Mouse (Mus musculus): ENCODE results near the gene Ghr. TPM values are rescaled to one million over a fixed set of nuclear protein-coding genes. Genes with fewer than 3 reads are reported as not detected.

Ghr gene
- polyA plus RNA-seq, 1 experiment from 2014 or later = 15.2 TPM

DNA sequence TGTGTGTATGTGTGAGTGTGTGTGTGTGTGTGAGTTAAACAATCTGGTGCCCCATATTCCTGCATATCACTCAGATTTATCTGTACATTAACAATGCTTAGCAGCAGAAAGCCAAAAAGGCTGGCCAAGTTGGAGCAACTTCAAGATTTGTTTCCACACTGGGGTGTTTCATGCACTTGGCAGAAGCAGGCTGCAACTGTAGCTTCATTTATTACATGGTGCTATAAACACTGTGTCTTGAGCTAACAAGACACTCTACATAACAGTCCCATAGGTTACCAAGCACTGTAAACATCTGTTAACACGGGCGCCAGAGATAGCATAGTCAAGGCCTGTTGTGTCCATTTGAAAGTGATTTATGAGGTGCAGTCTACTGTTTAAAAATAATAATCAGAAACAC, 3.1 kb downstream of the Ghr start:
- H3K27ac ChIP-seq (replicated peaks) = no peak overlapping the region
- peaks cover 10% of the 10 kb centered on the region for H3K4me1 ChIP-seq (replicated peaks)
- H3K27me3 ChIP-seq = no peaks in the 10 kb centered on the region
- H3K9me3 ChIP-seq = no peaks in the 10 kb centered on the region
- H3K4me2 ChIP-seq = peak overlapping the region; percentile 19; the same call in 1 of the 2 replicates
- no peak overlapping the region for H3K9ac ChIP-seq
- H3K36me3 ChIP-seq = no peaks in the 10 kb centered on the region
- H3K4me3 ChIP-seq = no peak overlapping the region
- WGBS = 66% methylated on average over 2 of the region's 2 CpGs
- ATAC-seq (ENCODE audit: low read depth) = no peak

- no peak overlapping the region for H3K4me2 ChIP-seq
- 60% methylated on average over 5 of the region's 5 CpGs for WGBS
- H3K9me3 ChIP-seq = no peaks in the 10 kb centered on the region
- H3K27ac ChIP-seq (replicated peaks) = no peak overlapping the region
- H3K9ac ChIP-seq = no peak overlapping the region
- peaks cover 10% of the 10 kb centered on the region for H3K4me1 ChIP-seq (replicated peaks)
- H3K27me3 ChIP-seq = no peaks in the 10 kb centered on the region
- no peaks in the 10 kb centered on the region for H3K36me3 ChIP-seq
- H3K4me3 ChIP-seq = no peak overlapping the region
- ATAC-seq (ENCODE audit: low read depth) = no peak
Observed at GRCm38 (mm10) chr15:3578286-3578980, 4.9 kb downstream of the Ghr start.

DNA sequence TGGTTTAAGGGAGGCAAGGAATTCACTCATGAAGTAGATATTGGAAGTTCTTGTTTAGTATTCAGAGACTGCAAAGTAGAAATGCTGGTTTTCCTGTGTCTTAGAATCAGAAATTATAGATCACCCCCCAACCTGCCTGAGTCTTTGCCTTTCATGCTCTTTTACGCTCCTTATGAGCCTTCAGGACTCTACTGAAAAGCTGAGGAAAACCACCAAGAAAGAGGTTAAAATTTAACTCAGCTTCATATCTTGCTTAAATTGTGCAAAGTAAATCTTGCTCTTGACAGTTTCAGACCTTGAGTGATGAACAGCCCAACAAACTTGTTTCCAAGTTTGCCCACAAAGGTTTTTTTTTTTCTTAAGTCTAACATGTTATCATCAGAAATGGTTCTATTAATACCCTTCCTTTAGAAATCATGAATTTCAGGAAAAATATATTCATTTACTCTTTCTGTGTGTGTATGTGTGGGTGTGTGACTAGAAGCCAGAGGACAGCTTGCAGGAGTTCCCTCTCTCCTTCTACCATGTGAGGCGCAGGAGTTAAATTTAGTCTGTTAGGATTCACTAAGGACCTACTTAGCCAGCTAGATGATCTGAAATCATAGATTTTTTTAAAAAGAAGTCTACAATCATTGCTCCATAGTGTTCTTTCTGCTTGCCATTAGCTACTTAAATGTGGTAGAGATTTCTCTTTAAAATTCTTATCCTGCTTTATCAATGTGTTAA, 14.0 kb downstream of the Ghr start:
- no peak overlapping the region for H3K4me3 ChIP-seq
- H3K4me1 ChIP-seq (replicated peaks) = no peaks in the 10 kb centered on the region
- no peaks in the 10 kb centered on the region for H3K27me3 ChIP-seq
- no peak overlapping the region for H3K27ac ChIP-seq (replicated peaks)
- H3K9ac ChIP-seq = no peak overlapping the region
- WGBS = 92% methylated on average over 2 of the region's 2 CpGs
- no peak for ATAC-seq (ENCODE audit: low read depth)
- H3K36me3 ChIP-seq = no peaks in the 10 kb centered on the region
- H3K9me3 ChIP-seq = no peaks in the 10 kb centered on the region
- H3K4me2 ChIP-seq = no peak overlapping the region

DNA sequence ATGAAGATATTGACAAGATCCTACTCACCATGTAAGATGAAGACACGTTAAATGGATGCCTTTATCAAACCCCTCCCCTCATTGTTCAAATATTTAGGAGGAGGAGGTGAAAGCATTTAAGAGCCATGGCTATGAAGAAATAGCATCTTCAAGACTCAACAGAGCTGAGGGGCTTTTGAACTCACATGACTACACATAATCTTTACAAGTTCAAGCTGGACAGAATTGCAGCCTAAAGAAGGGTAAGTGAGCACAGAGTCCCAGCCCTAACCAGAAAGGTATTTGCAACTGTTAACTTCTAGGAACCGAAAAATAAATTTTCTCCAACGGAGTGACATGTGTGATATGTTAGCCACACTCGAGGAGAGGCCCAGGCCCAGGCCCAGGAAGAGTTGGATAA, 18.7 kb downstream of the Ghr start:
- Histone ChIP-seq H3K27ac (replicated peaks) (no peak overlapping the region), H3K9me3 (no peaks in the 10 kb centered on the region), H3K4me3 (no peak overlapping the region), H3K27me3 (no peaks in the 10 kb centered on the region), H3K9ac (no peak overlapping the region), H3K4me2 (no peak overlapping the region), H3K36me3 (no peaks in the 10 kb centered on the region), H3K4me1 (replicated peaks) (no peaks in the 10 kb centered on the region)
- no peak for ATAC-seq (ENCODE audit: low read depth)
- WGBS = 81% methylated on average over 4 of the region's 4 CpGs

DNA sequence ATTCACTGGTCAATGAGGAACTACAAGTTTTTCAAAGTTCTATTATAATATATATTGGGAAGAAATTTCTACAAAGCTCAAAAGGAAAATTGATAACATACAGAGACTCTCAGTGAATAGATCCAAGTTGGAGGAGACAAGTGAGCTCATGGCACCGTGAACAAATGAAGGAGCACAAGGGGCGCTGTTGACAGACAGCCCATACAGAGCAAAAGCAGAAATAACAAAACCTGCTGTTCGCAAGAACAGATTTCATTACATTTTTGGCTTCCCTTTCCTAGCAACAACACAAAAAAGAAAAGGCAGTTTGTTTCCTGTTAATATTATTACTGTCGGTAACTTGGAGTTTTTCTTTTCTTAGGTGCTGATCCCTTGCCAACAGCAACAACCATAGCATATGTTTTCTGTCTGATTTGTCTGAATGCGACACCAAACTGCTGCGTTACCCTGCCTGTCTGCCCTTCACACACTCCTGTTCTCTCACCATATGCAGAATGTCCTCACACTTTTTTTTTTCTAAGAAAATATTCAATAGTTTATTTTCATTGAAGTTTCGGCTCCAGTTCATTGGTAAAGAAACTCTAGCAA, 19.3 kb downstream of the Ghr start:
- ATAC-seq (ENCODE audit: low read depth) = no peak
- Histone ChIP-seq H3K4me1 (replicated peaks) (no peaks in the 10 kb centered on the region), H3K9ac (no peak overlapping the region), H3K27ac (replicated peaks) (no peak overlapping the region), H3K9me3 (no peaks in the 10 kb centered on the region), H3K27me3 (no peaks in the 10 kb centered on the region), H3K36me3 (no peaks in the 10 kb centered on the region), H3K4me2 (no peak overlapping the region), H3K4me3 (no peak overlapping the region)
- 64% methylated on average over 7 of the region's 7 CpGs for WGBS

GRCm38 (mm10) chr15:3563473-3563872, 19.8 kb downstream of the Ghr start:
- no peak overlapping the region for H3K4me2 ChIP-seq
- H3K4me3 ChIP-seq = no peak overlapping the region
- H3K36me3 ChIP-seq = no peaks in the 10 kb centered on the region
- no peaks in the 10 kb centered on the region for H3K27me3 ChIP-seq
- no peak overlapping the region for H3K27ac ChIP-seq (replicated peaks)
- no peak overlapping the region for H3K9ac ChIP-seq
- no peak for ATAC-seq (ENCODE audit: low read depth)
- H3K9me3 ChIP-seq = no peaks in the 10 kb centered on the region
- 83% methylated on average over 1 of the region's 1 CpGs for WGBS
- no peaks in the 10 kb centered on the region for H3K4me1 ChIP-seq (replicated peaks)

GRCm38 (mm10) chr15:3558524-3558923, 24.8 kb downstream of the Ghr start:
- Histone ChIP-seq H3K4me3 (no peak overlapping the region), H3K9me3 (no peaks in the 10 kb centered on the region), H3K27ac (replicated peaks) (no peak overlapping the region), H3K27me3 (no peaks in the 10 kb centered on the region), H3K9ac (no peak overlapping the region), H3K36me3 (no peaks in the 10 kb centered on the region), H3K4me1 (replicated peaks) (no peaks in the 10 kb centered on the region), H3K4me2 (no peak overlapping the region)
- WGBS = 91% methylated on average over 3 of the region's 3 CpGs
- no peak for ATAC-seq (ENCODE audit: low read depth)

- no peak for ATAC-seq (ENCODE audit: low read depth)
Observed at GRCm38 (mm10) chr15:3544289-3544688, 39.0 kb downstream of the Ghr start.

DNA sequence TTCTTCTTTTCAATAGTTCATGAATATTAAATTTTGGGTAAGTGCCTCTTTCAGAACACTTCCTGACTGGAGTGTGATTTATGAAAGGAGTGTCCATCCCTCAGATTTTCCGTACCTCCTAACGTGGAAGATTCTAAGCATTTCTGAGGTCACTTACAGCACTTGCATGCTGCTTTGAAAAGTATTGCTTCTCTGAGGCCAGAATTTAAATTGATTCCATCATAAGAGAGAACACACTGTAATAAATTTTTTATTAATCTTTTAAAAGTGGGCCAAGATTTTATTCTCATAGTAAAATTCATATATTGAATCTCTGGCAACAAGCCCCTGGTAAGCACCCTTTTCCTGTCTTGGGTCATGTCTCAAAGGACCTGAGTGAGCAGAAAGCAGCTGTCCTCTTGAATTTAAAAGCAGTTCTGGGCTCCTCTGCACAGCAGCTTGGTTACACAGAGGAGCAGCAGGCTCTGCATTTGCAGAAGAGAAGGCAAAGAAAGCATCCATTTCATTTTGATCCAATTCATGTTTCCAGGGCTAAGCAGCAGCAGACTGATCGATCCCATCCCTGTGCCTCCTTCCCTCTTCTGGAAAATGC, 46.9 kb downstream of the Ghr start:
- Histone ChIP-seq H3K4me1 (replicated peaks) (no peaks in the 10 kb centered on the region), H3K9ac (no peak overlapping the region), H3K9me3 (no peaks in the 10 kb centered on the region), H3K4me3 (no peak overlapping the region), H3K27ac (replicated peaks) (no peak overlapping the region), H3K27me3 (no peaks in the 10 kb centered on the region), H3K4me2 (no peak overlapping the region), H3K36me3 (no peaks in the 10 kb centered on the region)
- WGBS = 79% methylated on average over 3 of the region's 3 CpGs
- ATAC-seq (ENCODE audit: low read depth) = no peak

More at GRCm38 (mm10) chr15:3544289-3544688, 39.0 kb downstream of the Ghr start:
- H3K9ac ChIP-seq = no peak overlapping the region
- H3K27ac ChIP-seq (replicated peaks) = no peak overlapping the region
- H3K4me3 ChIP-seq = no peak overlapping the region
- no peaks in the 10 kb centered on the region for H3K4me1 ChIP-seq (replicated peaks)
- no peaks in the 10 kb centered on the region for H3K27me3 ChIP-seq
- H3K36me3 ChIP-seq = no peaks in the 10 kb centered on the region
- 94% methylated on average over 2 of the region's 2 CpGs for WGBS
- no peaks in the 10 kb centered on the region for H3K9me3 ChIP-seq
- H3K4me2 ChIP-seq = no peak overlapping the region

GRCm38 (mm10) chr15:3514027-3514426, 69.3 kb downstream of the Ghr start:
- no peak for ATAC-seq (ENCODE audit: low read depth)
- no peak overlapping the region for H3K4me2 ChIP-seq
- 90% methylated on average over 1 of the region's 1 CpGs for WGBS
- H3K36me3 ChIP-seq = no peaks in the 10 kb centered on the region
- no peaks in the 10 kb centered on the region for H3K27me3 ChIP-seq
- H3K9ac ChIP-seq = no peak overlapping the region
- H3K9me3 ChIP-seq = no peaks in the 10 kb centered on the region
- H3K4me3 ChIP-seq = no peak overlapping the region
- peaks cover 3% of the 10 kb centered on the region; the same call in 1 of the 2 replicates for H3K4me1 ChIP-seq (replicated peaks)
- H3K27ac ChIP-seq (replicated peaks) = no peak overlapping the region

- Histone ChIP-seq H3K4me2 (no peak overlapping the region), H3K27ac (replicated peaks) (no peak overlapping the region), H3K4me1 (replicated peaks) (peaks cover 18% of the 10 kb centered on the region), H3K27me3 (no peaks in the 10 kb centered on the region), H3K9ac (no peak overlapping the region), H3K4me3 (no peak overlapping the region), H3K36me3 (no peaks in the 10 kb centered on the region), H3K9me3 (no peaks in the 10 kb centered on the region)
- no peak for ATAC-seq (ENCODE audit: low read depth)
- 94% methylated on average over 1 of the region's 1 CpGs for WGBS
Observed at GRCm38 (mm10) chr15:3512380-3512779, 70.9 kb downstream of the Ghr start.

GRCm38 (mm10) chr15:3511639-3512171, 71.6 kb downstream of the Ghr start:
- whole genome bisulfite sequencing = 95% methylated on average over 2 of the region's 2 CpGs
- H3K4me1 ChIP-seq (replicated peaks) = peaks cover 22% of the 10 kb centered on the region
- no peak overlapping the region for H3K4me3 ChIP-seq
- no peak overlapping the region for H3K4me2 ChIP-seq
- no peak for ATAC-seq (ENCODE audit: low read depth)
- H3K9me3 ChIP-seq = no peaks in the 10 kb centered on the region
- no peak overlapping the region for H3K27ac ChIP-seq (replicated peaks)
- no peaks in the 10 kb centered on the region for H3K36me3 ChIP-seq
- no peak overlapping the region for H3K9ac ChIP-seq
- H3K27me3 ChIP-seq = no peaks in the 10 kb centered on the region
